Comparison of ENCODE assay signal across 11 mouse cellular contexts in genomic region chr7:130726724-130727422, GRCm38 (mm10). TPM values are rescaled to one million over a fixed set of nuclear protein-coding genes. Genes with fewer than 3 reads are reported as not detected.
DNase-seq lines count a peak whose midpoint lies in the region; ATAC-seq and TF ChIP-seq lines count a peak whose summit lies in the region.
"Had no signal": no experiment of that assay in that cellular context is flagged by ENCODE, and none has a peak within 500 bp of the region (broad histone marks: within the 10 kb centered on the region; RNA-seq: fewer than 3 reads in every experiment).

No protein-coding gene starts in this region.

- 62% methylated on average over 8 of the region's 8 CpGs for WGBS in liver, adult 2 months
- 52% methylated on average over 8 of the region's 8 CpGs for WGBS in liver, embryonic 11.5 days
- 49% methylated on average over 8 of the region's 8 CpGs for WGBS in heart, embryonic 10.5 days
- WGBS in limb, embryonic 15.5 days = 58% methylated on average over 8 of the region's 8 CpGs

- H3K9me3 ChIP-seq in liver, embryonic 11.5 days (ENCODE audit: control insufficient read depth, low read length) = no peaks in the 10 kb centered on the region
- H3K9me3 ChIP-seq in heart, embryonic 10.5 days = no peaks in the 10 kb centered on the region
- no peaks in the 10 kb centered on the region for H3K9me3 ChIP-seq in limb, embryonic 15.5 days

- H3K4me1 ChIP-seq in liver, adult 2 months (ENCODE audit: control insufficient read depth, insufficient read depth, low read length) = no peaks in the 10 kb centered on the region
- H3K4me1 ChIP-seq in liver, embryonic 11.5 days (replicated peaks; ENCODE audit: control insufficient read depth, insufficient read depth, low read length) = peaks cover 5% of the 10 kb centered on the region; the same call in 1 of the 2 replicates
- H3K4me1 ChIP-seq in heart, embryonic 10.5 days = peaks cover 55% of the 10 kb centered on the region
- 0 out of 2 replicates have a peak, but pooled peaks cover 3% of the 10 kb centered on the region for H3K4me1 ChIP-seq in limb, embryonic 15.5 days

- no peak for TF ChIP-seq POLR2A in liver, adult 2 months (IDR thresholded peaks at IDR 0.05; ENCODE audit: extremely low read depth, insufficient read depth, low read length)

- H3K27ac ChIP-seq in liver, adult 2 months (replicated peaks; ENCODE audit: insufficient read depth, low read depth, low read length) = no peak overlapping the region
- no peak overlapping the region for H3K27ac ChIP-seq in liver, embryonic 11.5 days (ENCODE audit: low read depth, low read length)
- H3K27ac ChIP-seq in heart, embryonic 10.5 days = peak overlapping the region; percentile 39
- H3K27ac ChIP-seq in limb, embryonic 15.5 days = 0 out of 2 replicates have a peak overlapping the region, but pooled peaks have one; percentile 22

- no peaks in the 10 kb centered on the region for H3K27me3 ChIP-seq in liver, adult 2 months (ENCODE audit: control insufficient read depth, insufficient read depth, low read length)
- H3K27me3 ChIP-seq in liver, embryonic 11.5 days (replicated peaks; ENCODE audit: control insufficient read depth, insufficient read depth, low read length) = no peaks in the 10 kb centered on the region
- no peaks in the 10 kb centered on the region for H3K27me3 ChIP-seq in heart, embryonic 10.5 days (ENCODE audit: insufficient read depth, poor library complexity, severe bottlenecking)
- no peaks in the 10 kb centered on the region for H3K27me3 ChIP-seq in limb, embryonic 15.5 days
- H3K27me3 ChIP-seq: Patski had no signal

- intact Hi-C loops in left cerebral cortex, postnatal 36 days (cut with DNase I) = no loop called here

- peaks cover 4% of the 10 kb centered on the region; the same call in 1 of the 2 replicates for H3K36me3 ChIP-seq in liver, adult 2 months (ENCODE audit: control insufficient read depth, insufficient read depth, low read length)
- peaks cover 2% of the 10 kb centered on the region; the same call in 1 of the 2 replicates for H3K36me3 ChIP-seq in liver, embryonic 11.5 days (ENCODE audit: control insufficient read depth, insufficient read depth, low read length)
- H3K36me3 ChIP-seq in heart, embryonic 10.5 days = peaks cover 68% of the 10 kb centered on the region
- H3K36me3 ChIP-seq in limb, embryonic 15.5 days = peaks cover 41% of the 10 kb centered on the region

- no peak overlapping the region for H3K4me2 ChIP-seq in liver, embryonic 11.5 days
- no peak overlapping the region for H3K4me2 ChIP-seq in limb, embryonic 15.5 days

- peak; percentile 4 for DNase-seq in liver, adult 2 months (ENCODE audit: extremely low read depth, low read depth, low spot score)
- no peak for DNase-seq in liver, embryonic 11.5 days (ENCODE audit: low spot score)
- DNase-seq in R1 (ENCODE audit: low read depth, low spot score) = peak; percentile 67
- no peak for DNase-seq in heart, embryonic 10.5 days (ENCODE audit: low spot score)
- no peak for DNase-seq in frontal cortex, postnatal 10 days (ENCODE audit: low spot score in 2 of 2)
- no peak for DNase-seq in left cerebral cortex, postnatal 36 days (ENCODE audit: low spot score in 2 of 2)
- no peak for DNase-seq in spleen, postnatal 36 days (ENCODE audit: low spot score in 2 of 2)
- DNase-seq: cerebellum, adult 9-10 months had no signal

- no peak overlapping the region for H3K4me3 ChIP-seq in liver, adult 2 months (ENCODE audit: insufficient read depth, low read depth, low read length)
- no peak overlapping the region for H3K4me3 ChIP-seq in liver, embryonic 11.5 days (ENCODE audit: low read depth, low read length)
- H3K4me3 ChIP-seq in heart, embryonic 10.5 days = no peak overlapping the region
- no peak overlapping the region for H3K4me3 ChIP-seq in limb, embryonic 15.5 days

- H3K9ac ChIP-seq in liver, adult 2 months (ENCODE audit: low read depth, low read length) = no peak overlapping the region
- no peak overlapping the region for H3K9ac ChIP-seq in liver, embryonic 11.5 days (ENCODE audit: low read depth, low read length)
- H3K9ac ChIP-seq in limb, embryonic 15.5 days = no peak overlapping the region

- TF ChIP-seq CTCF in liver, adult 2 months (IDR thresholded peaks at IDR 0.05; ENCODE audit: low read depth, low read length) = no peak

- no peaks in the 10 kb centered on the region for H3K79me2 ChIP-seq in liver, adult 2 months (ENCODE audit: control insufficient read depth, insufficient read depth, low read length)

- ATAC-seq in liver, embryonic 11.5 days (replicated peaks; ENCODE audit: low FRiP score) = no peak
- ATAC-seq in limb, embryonic 15.5 days (ENCODE audit: insufficient number of reproducible peaks, low FRiP score, low TSS enrichment, low read depth) = 0 out of 2 replicates have a peak, but pooled peaks have one; percentile 31
- ATAC-seq: Patski had no signal

RNA-seq across cellular contexts. Expression of gene Btbd16, which starts 47.0 kb away (rescaled TPM):
- not detected in 2 replicates for total RNA-seq in liver, adult 2 months (2014; rRNA removed)
- polyA plus RNA-seq in liver, adult 2 months (2012; rRNA removed) = 0.06 TPM in 1 of 2 replicates, not detected in the other
- not detected in 2 replicates for polyA plus RNA-seq in liver, embryonic 11.5 days (2014; fragmentation: Nextera tagmentation; extraction: Ambion mirVana)
- 0.07 and 0.40 TPM in 2 replicates for polyA plus RNA-seq in heart, embryonic 10.5 days (2016; fragmentation: Nextera tagmentation; extraction: Ambion mirVana)
- polyA plus RNA-seq in limb, embryonic 15.5 days (2015; fragmentation: Nextera tagmentation; extraction: Ambion mirVana) = 0.04 and 0.06 TPM in 2 replicates
- under 1 TPM; 0.23 to 0.37 TPM for total RNA-seq in left cerebral cortex, postnatal 36 days (2021)
- total RNA-seq: neutrophil, adult 5-6 weeks had no signal

Comparison
In these comparisons a context has a peak if more than half of its experiments do, and no peak if none do; other contexts are left out.
1. DNase-seq: peak in liver, adult 2 months (single experiment) and R1 (single experiment); none in liver, embryonic 11.5 days (single experiment), heart, embryonic 10.5 days (single experiment), frontal cortex, postnatal 10 days (0 of 2), left cerebral cortex, postnatal 36 days (0 of 2) and spleen, postnatal 36 days (0 of 2).
2. H3K27ac ChIP-seq: peak in heart, embryonic 10.5 days (single experiment) and limb, embryonic 15.5 days (single experiment); none in liver, adult 2 months (single experiment) and liver, embryonic 11.5 days (single experiment).